Mouse (Mus musculus) thymus, postnatal 10 days (tissue): ENCODE measurements around the gene Adamts20.
A peak's percentile ranks its signal among the peaks of the same experiment; 100 is the strongest.
"Not testable (repeated sequence)": the region's sequence is repeated elsewhere in the genome, so short reads cannot be mapped to it uniquely, and the experiment has no call there.

Source experiments
- DNase-seq, 2 experiments: peaks; one replicate each; pipeline ENCODE4 v3.0.0; 2021; ENCODE audit warnings: low spot score in 2 of 2

Gene Adamts20

GRCm38 (mm10) chr15:94444437-94445136 lies 20.6 kb downstream of the Adamts20 start:
- DNase-seq = no peak

- DNase-seq = no peak
These were observed 21.2 kb downstream of the Adamts20 start for GRCm38 (mm10) chr15:94444043-94444436.

GRCm38 (mm10) chr15:94443025-94443424 lies 22.2 kb downstream of the Adamts20 start:
- DNase-seq = no peak

GRCm38 (mm10) chr15:94435532-94435931 lies 29.7 kb downstream of the Adamts20 start:
- DNase-seq = no peak

GRCm38 (mm10) chr15:94430681-94431405 lies 34.4 kb downstream of the Adamts20 start:
- DNase-seq = no peak

GRCm38 (mm10) chr15:94428726-94429125 lies 36.5 kb downstream of the Adamts20 start:
- no peak for DNase-seq

GRCm38 (mm10) chr15:94427482-94428214 lies 37.6 kb downstream of the Adamts20 start:
- no peak for DNase-seq

- DNase-seq = no peak
These were observed 44.7 kb downstream of the Adamts20 start for GRCm38 (mm10) chr15:94420526-94420925.

- no peak for DNase-seq
These were observed 46.1 kb downstream of the Adamts20 start for GRCm38 (mm10) chr15:94419167-94419566.

- no peak for DNase-seq
These were observed 46.8 kb downstream of the Adamts20 start for GRCm38 (mm10) chr15:94418427-94418826.

GRCm38 (mm10) chr15:94417216-94418155 lies 47.7 kb downstream of the Adamts20 start:
- DNase-seq = no peak

GRCm38 (mm10) chr15:94409832-94410231 lies 55.4 kb downstream of the Adamts20 start:
- no peak for DNase-seq

- DNase-seq = no peak
These were observed 58.9 kb downstream of the Adamts20 start for GRCm38 (mm10) chr15:94406364-94406763.

GRCm38 (mm10) chr15:94404071-94404545 lies 61.1 kb downstream of the Adamts20 start:
- DNase-seq = peak; percentile 48 to 78

GRCm38 (mm10) chr15:94403461-94404070 lies 61.7 kb downstream of the Adamts20 start:
- DNase-seq = no peak

- no peak for DNase-seq
These were observed 62.2 kb downstream of the Adamts20 start for GRCm38 (mm10) chr15:94403018-94403417.

- no peak for DNase-seq
These were observed 72.5 kb downstream of the Adamts20 start for GRCm38 (mm10) chr15:94392737-94393136.

- DNase-seq = not testable (repeated sequence)
These were observed 75.1 kb downstream of the Adamts20 start for GRCm38 (mm10) chr15:94390127-94390526.

GRCm38 (mm10) chr15:94379425-94379824 lies 85.8 kb downstream of the Adamts20 start:
- peak in 1 of 2 experiments; percentile 26 for DNase-seq

GRCm38 (mm10) chr15:94372548-94372947 lies 92.7 kb downstream of the Adamts20 start:
- no peak for DNase-seq

- DNase-seq = no peak
These were observed 116.2 kb downstream of the Adamts20 start for GRCm38 (mm10) chr15:94349052-94349451.
